Mouse (Mus musculus) thymus, postnatal 14 days (tissue): ENCODE results near the gene Cxcl10.
A peak's percentile ranks its signal among the peaks of the same experiment; 100 is the strongest.

Source experiments
- DNase-seq: peaks from one replicate; pipeline ENCODE4 v3.0.0; 2021

Cxcl10 gene

GRCm38 (mm10) chr5:92348794-92349413, at the start of gene Cxcl10:
Cxcl10 (minus strand) TSS chr5:92348889.
- DNase-seq, result peak; percentile 67

- peak; percentile 76 for DNase-seq
Observed at GRCm38 (mm10) chr5:92398153-92398552, 49.5 kb upstream of the Cxcl10 start.

GRCm38 (mm10) chr5:92396476-92396875, 47.8 kb upstream of the Cxcl10 start:
- no peak for DNase-seq

GRCm38 (mm10) chr5:92395764-92396163, 47.1 kb upstream of the Cxcl10 start:
- DNase-seq, result no peak

GRCm38 (mm10) chr5:92393863-92394262, 45.2 kb upstream of the Cxcl10 start:
- no peak for DNase-seq

GRCm38 (mm10) chr5:92392542-92392941, 43.9 kb upstream of the Cxcl10 start:
- DNase-seq, result no peak

GRCm38 (mm10) chr5:92390615-92391014, 41.9 kb upstream of the Cxcl10 start:
- no peak for DNase-seq

GRCm38 (mm10) chr5:92389977-92390376, 41.3 kb upstream of the Cxcl10 start:
- no peak for DNase-seq

GRCm38 (mm10) chr5:92387433-92387832, 38.7 kb upstream of the Cxcl10 start:
- DNase-seq, result no peak

GRCm38 (mm10) chr5:92386643-92387042, 38.0 kb upstream of the Cxcl10 start:
- DNase-seq, result no peak

- DNase-seq, result no peak
Observed at GRCm38 (mm10) chr5:92386102-92386501, 37.4 kb upstream of the Cxcl10 start.

- peak; percentile 51 for DNase-seq
Observed at GRCm38 (mm10) chr5:92384855-92385254, 36.2 kb upstream of the Cxcl10 start.

GRCm38 (mm10) chr5:92383747-92384146, 35.1 kb upstream of the Cxcl10 start:
- DNase-seq, result no peak

- no peak for DNase-seq
Observed at GRCm38 (mm10) chr5:92382349-92382679, 33.6 kb upstream of the Cxcl10 start.

- peak; percentile 80 for DNase-seq
Observed at GRCm38 (mm10) chr5:92381550-92382348, 33.1 kb upstream of the Cxcl10 start.

- no peak for DNase-seq
Observed at GRCm38 (mm10) chr5:92376795-92377405, 28.2 kb upstream of the Cxcl10 start.

- peak; percentile 64 for DNase-seq
Observed at GRCm38 (mm10) chr5:92375368-92375767, 26.7 kb upstream of the Cxcl10 start.

- peak; percentile 50 for DNase-seq
Observed at GRCm38 (mm10) chr5:92374721-92375142, 26.0 kb upstream of the Cxcl10 start.

GRCm38 (mm10) chr5:92372605-92373004, 23.9 kb upstream of the Cxcl10 start:
- DNase-seq, result no peak

GRCm38 (mm10) chr5:92371361-92371976, 22.8 kb upstream of the Cxcl10 start:
- DNase-seq, result no peak

GRCm38 (mm10) chr5:92370891-92371290, 22.2 kb upstream of the Cxcl10 start:
- DNase-seq, result no peak

- no peak for DNase-seq
Observed at GRCm38 (mm10) chr5:92370392-92370791, 21.7 kb upstream of the Cxcl10 start.

- no peak for DNase-seq
Observed at GRCm38 (mm10) chr5:92369151-92369994, 20.7 kb upstream of the Cxcl10 start.
